Mouse (Mus musculus): Measurements from ENCODE around the gene Tssk1. TPM values are rescaled to one million over a fixed set of nuclear protein-coding genes. Genes with fewer than 3 reads are reported as not detected.

The Tssk1 gene
- polyA plus RNA-seq, 1 experiment, result 0.08 TPM

DNA sequence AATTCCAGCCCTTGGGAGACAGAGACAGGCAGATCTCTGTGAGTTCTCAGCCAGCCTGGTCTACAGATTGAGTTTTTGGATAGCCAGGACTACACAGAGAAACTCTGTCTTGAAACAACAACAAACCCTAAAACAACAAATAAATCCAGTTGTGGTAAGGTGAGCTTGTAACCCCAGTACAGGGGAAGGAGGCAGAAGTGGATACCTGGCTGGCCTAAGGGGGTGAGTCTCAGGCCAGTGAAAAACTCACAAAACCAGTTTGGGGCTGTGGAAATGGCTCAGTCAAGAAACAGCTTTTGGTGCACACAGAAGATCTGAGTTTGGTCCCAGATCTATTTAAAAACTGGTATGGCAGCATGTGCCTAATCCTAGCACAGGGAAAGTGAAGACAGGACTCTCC, 11.8 kb upstream of the Tssk1 start:
- H3K4me1 ChIP-seq (ENCODE audit: control insufficient read depth, insufficient read depth, low read length), result peaks cover 34% of the 10 kb centered on the region
- no peak for DNase-seq
- no peak overlapping the region for H3K27ac ChIP-seq (ENCODE audit: insufficient read depth, low read length)
- TF ChIP-seq CTCF (IDR thresholded peaks at IDR 0.05; ENCODE audit: borderline replicate concordance, insufficient read depth, low read depth, low read length) (no peak), POLR2A (IDR thresholded peaks at IDR 0.05; ENCODE audit: borderline replicate concordance, insufficient read depth, low read length) (no peak)
- H3K4me3 ChIP-seq (replicated peaks; ENCODE audit: insufficient read depth, low read depth, low read length), result no peak overlapping the region
- no peaks in the 10 kb centered on the region for H3K27me3 ChIP-seq (ENCODE audit: control insufficient read depth, insufficient read depth, low read length)

DNA sequence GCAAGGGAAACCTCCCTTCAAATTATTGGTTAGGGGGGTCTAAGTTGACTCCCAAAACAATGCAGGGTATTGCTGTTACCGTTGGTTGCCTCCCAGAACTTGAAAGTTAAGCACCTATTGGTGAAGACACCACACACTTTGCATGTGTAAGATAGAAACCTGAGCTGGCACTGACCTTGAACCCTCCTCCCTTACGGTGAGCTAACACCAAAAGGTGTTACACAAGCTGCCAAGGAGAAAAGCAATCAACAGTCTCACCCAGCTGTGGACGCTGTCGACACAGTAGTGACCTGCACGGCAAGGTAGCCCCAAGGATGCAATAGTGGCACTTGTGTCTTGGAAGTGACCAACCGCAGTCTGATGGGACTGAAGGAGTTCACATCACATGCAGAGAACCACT, 9.9 kb upstream of the Tssk1 start:
- no peak overlapping the region for H3K27ac ChIP-seq (ENCODE audit: insufficient read depth, low read length)
- TF ChIP-seq POLR2A (IDR thresholded peaks at IDR 0.05; ENCODE audit: borderline replicate concordance, insufficient read depth, low read length) (no peak), CTCF (IDR thresholded peaks at IDR 0.05; ENCODE audit: borderline replicate concordance, insufficient read depth, low read depth, low read length) (no peak)
- H3K4me1 ChIP-seq (ENCODE audit: control insufficient read depth, insufficient read depth, low read length), result peaks cover 34% of the 10 kb centered on the region
- no peak for DNase-seq
- H3K4me3 ChIP-seq (replicated peaks; ENCODE audit: insufficient read depth, low read depth, low read length), result no peak overlapping the region
- no peaks in the 10 kb centered on the region for H3K27me3 ChIP-seq (ENCODE audit: control insufficient read depth, insufficient read depth, low read length)
- 85% methylated on average over 6 of the region's 6 CpGs for WGBS

DNA sequence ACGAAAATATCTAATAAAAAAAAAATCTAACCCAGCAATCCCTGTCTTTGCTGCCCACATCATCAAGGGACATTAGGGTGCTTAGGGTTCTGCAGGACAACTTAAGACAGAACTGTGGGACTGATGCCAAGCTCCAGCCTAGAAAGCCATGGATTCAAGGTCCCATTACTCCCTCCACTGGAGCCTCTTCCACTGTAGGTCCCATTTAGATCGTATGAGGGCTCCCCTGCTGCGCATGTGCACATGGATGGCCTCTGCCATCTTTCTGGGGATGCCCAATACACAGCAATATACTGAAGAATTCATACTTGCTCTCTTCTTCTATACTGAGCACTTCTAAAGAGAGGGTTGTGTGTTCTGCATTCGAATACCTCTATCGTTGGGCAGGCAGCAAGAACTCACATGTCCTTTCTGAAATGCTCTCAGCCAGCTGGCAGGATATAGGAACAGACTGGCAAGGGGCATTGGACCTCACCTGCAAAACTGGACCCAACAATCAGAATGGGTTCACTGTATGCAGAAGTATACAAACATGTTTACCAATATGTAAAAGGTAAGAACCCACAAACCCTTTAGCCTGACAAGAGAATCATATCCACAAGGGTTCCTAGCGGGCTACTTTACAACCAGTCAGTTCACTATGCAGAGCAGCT, 4.2 kb upstream of the Tssk1 start:
- Histone ChIP-seq H3K27ac (ENCODE audit: insufficient read depth, low read length) (peak overlapping the region; percentile 35; the same call in 1 of the 2 replicates), H3K4me3 (replicated peaks; ENCODE audit: insufficient read depth, low read depth, low read length) (peak overlapping the region; percentile 94), H3K27me3 (ENCODE audit: control insufficient read depth, insufficient read depth, low read length) (no peaks in the 10 kb centered on the region), H3K4me1 (ENCODE audit: control insufficient read depth, insufficient read depth, low read length) (peaks cover 34% of the 10 kb centered on the region)
- TF ChIP-seq CTCF (IDR thresholded peaks at IDR 0.05; ENCODE audit: borderline replicate concordance, insufficient read depth, low read depth, low read length) (no peak), POLR2A (IDR thresholded peaks at IDR 0.05; ENCODE audit: borderline replicate concordance, insufficient read depth, low read length) (no peak)
- peak in 1 of 2 experiments; percentile 64 for DNase-seq
- WGBS, result 26% methylated on average over 6 of the region's 6 CpGs

DNA sequence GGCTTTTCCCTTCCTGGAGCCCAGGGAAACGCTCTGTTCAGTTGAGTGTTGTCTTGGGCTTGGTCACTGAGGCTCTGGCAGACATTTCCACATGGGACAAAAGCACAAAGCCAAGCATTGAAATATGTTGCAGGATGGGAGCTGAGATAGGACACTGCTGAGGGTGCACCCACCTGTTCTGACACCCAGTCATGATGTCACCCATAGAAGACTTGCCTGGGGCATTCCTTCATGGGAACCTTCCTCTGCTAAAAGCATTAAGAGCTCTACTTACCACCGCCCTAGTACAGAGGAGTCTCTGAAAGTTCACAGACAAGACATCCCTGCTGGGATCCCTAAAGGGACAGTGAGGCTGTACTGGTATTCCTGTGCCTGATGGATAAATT, 3.7 kb upstream of the Tssk1 start:
- Histone ChIP-seq H3K4me3 (replicated peaks; ENCODE audit: insufficient read depth, low read depth, low read length) (peak overlapping the region; percentile 94), H3K27ac (ENCODE audit: insufficient read depth, low read length) (peak overlapping the region; percentile 35; the same call in 1 of the 2 replicates), H3K4me1 (ENCODE audit: control insufficient read depth, insufficient read depth, low read length) (peaks cover 30% of the 10 kb centered on the region), H3K27me3 (ENCODE audit: control insufficient read depth, insufficient read depth, low read length) (no peaks in the 10 kb centered on the region)
- TF ChIP-seq CTCF (IDR thresholded peaks at IDR 0.05; ENCODE audit: borderline replicate concordance, insufficient read depth, low read depth, low read length) (no peak), POLR2A (IDR thresholded peaks at IDR 0.05; ENCODE audit: borderline replicate concordance, insufficient read depth, low read length) (no peak)
- WGBS, result 2% methylated on average over 2 of the region's 2 CpGs
- peak in 1 of 2 experiments; percentile 34 for DNase-seq

DNA sequence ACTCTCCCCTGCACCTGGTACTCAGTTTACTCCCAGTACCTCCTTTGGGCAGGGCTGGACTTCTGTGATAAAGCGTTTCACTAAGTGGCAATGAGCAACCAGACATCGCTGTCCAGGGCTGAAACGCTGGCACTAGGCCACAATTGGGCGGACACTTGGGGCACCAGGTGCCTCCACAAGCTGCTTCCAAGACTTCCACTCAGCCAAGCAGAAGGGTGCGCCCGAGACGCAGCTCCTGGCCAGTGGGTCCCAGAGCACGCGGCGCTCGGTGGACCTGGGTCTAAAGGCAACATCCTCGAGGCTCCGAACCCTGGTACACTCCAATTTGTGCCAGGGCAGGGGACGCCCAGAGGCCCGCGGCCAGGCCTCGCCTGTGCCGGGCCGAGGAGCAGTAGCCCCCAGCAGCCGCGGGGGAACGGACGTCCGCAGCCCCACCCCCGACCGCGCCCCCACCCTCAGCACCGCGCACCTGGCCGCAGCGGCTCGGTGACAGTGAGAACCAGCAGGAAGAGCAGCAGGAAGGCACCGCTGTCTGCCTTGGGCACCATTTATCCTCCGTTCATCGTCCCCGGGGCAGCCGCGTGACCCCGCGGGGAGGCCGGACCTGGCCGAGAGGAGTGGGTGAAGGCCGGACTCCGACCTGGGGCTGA, 3.0 kb upstream of the Tssk1 start:
- under 1% methylated on average over 43 of the region's 44 CpGs for WGBS
- peak; percentile 94 for DNase-seq
- Histone ChIP-seq H3K27ac (ENCODE audit: insufficient read depth, low read length) (peak overlapping the region; percentile 87), H3K4me1 (ENCODE audit: control insufficient read depth, insufficient read depth, low read length) (peaks cover 24% of the 10 kb centered on the region), H3K4me3 (replicated peaks; ENCODE audit: insufficient read depth, low read depth, low read length) (peak overlapping the region; percentile 94), H3K27me3 (ENCODE audit: control insufficient read depth, insufficient read depth, low read length) (no peaks in the 10 kb centered on the region)
- TF ChIP-seq POLR2A (IDR thresholded peaks at IDR 0.05; ENCODE audit: borderline replicate concordance, insufficient read depth, low read length), result no peak

DNA sequence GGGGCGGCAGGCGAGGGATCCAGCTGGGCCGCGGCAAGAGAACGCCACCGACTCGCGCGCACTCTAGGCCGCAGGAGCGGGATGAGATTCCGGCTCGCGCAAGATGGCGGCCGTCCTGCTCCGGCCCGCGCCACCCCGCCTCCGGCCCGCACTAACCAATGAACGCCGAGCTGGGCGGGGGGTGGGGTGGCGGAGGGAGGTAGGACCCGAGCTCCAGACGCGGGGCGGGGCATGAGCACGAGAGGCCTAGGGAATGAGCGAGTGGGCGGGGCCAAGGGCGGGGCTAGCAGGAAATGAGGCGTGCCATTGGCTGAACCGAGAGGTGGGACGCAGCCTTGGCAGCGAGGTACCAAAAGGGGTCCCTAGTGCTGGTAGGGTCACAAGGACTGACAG, 2.5 kb upstream of the Tssk1 start, which contains the start of gene Gm20518:
Gene Gm20518, minus strand, starts transcription at position 105 of the 393 bp plus-strand sequence.
- no peak for TF ChIP-seq CTCF (IDR thresholded peaks at IDR 0.05; ENCODE audit: borderline replicate concordance, insufficient read depth, low read depth, low read length)
- peak; percentile 85 for TF ChIP-seq POLR2A (IDR thresholded peaks at IDR 0.05; ENCODE audit: borderline replicate concordance, insufficient read depth, low read length)
- peak; percentile 99 for DNase-seq
- Histone ChIP-seq H3K27ac (ENCODE audit: insufficient read depth, low read length) (peak within 1 kb of the TSS; percentile 87), H3K27me3 (ENCODE audit: control insufficient read depth, insufficient read depth, low read length) (no peaks in the 10 kb centered on the region), H3K4me1 (ENCODE audit: control insufficient read depth, insufficient read depth, low read length) (peaks cover 24% of the 10 kb centered on the region), H3K4me3 (replicated peaks; ENCODE audit: insufficient read depth, low read depth, low read length) (peak within 1 kb of the TSS; percentile 94)
- 2% methylated on average over 38 of the region's 38 CpGs for WGBS

DNA sequence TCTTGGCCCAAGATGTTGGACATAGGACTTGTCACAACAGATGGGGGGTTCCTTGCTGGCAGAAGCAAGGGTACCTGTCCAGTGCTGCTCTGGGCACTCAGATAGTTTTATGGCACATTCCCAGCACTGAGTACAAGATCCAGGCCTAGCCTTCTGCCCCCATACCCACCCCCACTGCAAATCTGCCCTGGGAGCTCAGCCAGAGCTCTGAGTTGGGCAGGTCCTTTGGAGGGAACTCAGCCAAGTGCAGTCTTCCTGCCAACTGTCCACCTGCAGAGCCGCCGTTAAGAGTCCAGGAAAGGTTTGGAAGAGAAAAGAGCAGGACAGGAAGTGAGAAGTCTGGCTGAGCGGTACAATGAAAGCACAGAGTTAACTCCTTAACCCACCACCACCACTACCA, 1.4 kb upstream of the Tssk1 start:
- no peaks in the 10 kb centered on the region for H3K27me3 ChIP-seq (ENCODE audit: control insufficient read depth, insufficient read depth, low read length)
- no peak overlapping the region for H3K4me3 ChIP-seq (replicated peaks; ENCODE audit: insufficient read depth, low read depth, low read length)
- peaks cover 20% of the 10 kb centered on the region for H3K4me1 ChIP-seq (ENCODE audit: control insufficient read depth, insufficient read depth, low read length)
- peak; percentile 92 for DNase-seq
- WGBS, result 4% methylated on average over 3 of the region's 3 CpGs
- H3K27ac ChIP-seq (ENCODE audit: insufficient read depth, low read length), result peak overlapping the region; percentile 48
- no peak for TF ChIP-seq POLR2A (IDR thresholded peaks at IDR 0.05; ENCODE audit: borderline replicate concordance, insufficient read depth, low read length)
- no peak for TF ChIP-seq CTCF (IDR thresholded peaks at IDR 0.05; ENCODE audit: borderline replicate concordance, insufficient read depth, low read depth, low read length)

DNA sequence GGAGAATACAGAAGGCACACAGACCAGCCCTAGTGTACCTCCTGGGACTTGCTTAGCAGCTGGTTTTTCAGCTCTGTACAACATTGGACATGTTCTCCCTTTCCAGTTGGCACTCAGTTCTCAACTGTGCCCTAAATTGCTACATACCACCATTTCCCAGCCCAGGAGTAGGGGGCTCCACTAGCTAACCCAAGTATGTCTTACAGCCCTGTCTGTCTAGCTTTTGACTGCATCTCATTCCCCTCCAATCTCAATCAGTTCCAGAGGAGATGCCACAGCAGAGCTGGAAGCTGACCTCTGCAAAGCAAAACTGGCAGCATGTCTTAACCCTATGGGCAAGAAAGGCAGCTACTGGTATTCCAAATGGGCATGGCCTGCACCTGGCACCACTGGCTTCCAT, 2.1 kb downstream of the Tssk1 start:
- DNase-seq, result no peak
- no peak for TF ChIP-seq POLR2A (IDR thresholded peaks at IDR 0.05; ENCODE audit: borderline replicate concordance, insufficient read depth, low read length)
- no peak overlapping the region for H3K27ac ChIP-seq (ENCODE audit: insufficient read depth, low read length)
- peaks cover 16% of the 10 kb centered on the region; the same call in 1 of the 2 replicates for H3K4me1 ChIP-seq (ENCODE audit: control insufficient read depth, insufficient read depth, low read length)
- H3K27me3 ChIP-seq (ENCODE audit: control insufficient read depth, insufficient read depth, low read length), result no peaks in the 10 kb centered on the region
- no peak overlapping the region for H3K4me3 ChIP-seq (replicated peaks; ENCODE audit: insufficient read depth, low read depth, low read length)

Data from cerebellum, adult 2 months (tissue).